ENCODE assay signal across 9 mouse cellular contexts in genomic region chr5:24344477-24345051, GRCm38 (mm10). TPM values are rescaled to one million over a fixed set of nuclear protein-coding genes. Genes with fewer than 3 reads are reported as not detected.
DNase-seq lines count a peak whose midpoint lies in the region; ATAC-seq lines count a peak whose summit lies in the region.
"Had no signal": no experiment of that assay in that cellular context is flagged by ENCODE, and none has a peak within 500 bp of the region (broad histone marks: within the 10 kb centered on the region; RNA-seq: fewer than 3 reads in every experiment).

No protein-coding gene starts in this region.

- H3K27me3 ChIP-seq in hindbrain, embryonic 16.5 days (replicated peaks; ENCODE audit: control insufficient read depth, insufficient read depth, low read length): no peaks in the 10 kb centered on the region
- peaks cover 98% of the 10 kb centered on the region for H3K27me3 ChIP-seq in megakaryocyte, embryonic 14.5 days (replicated peaks)

- no peak overlapping the region for H3K4me3 ChIP-seq in hindbrain, embryonic 16.5 days (ENCODE audit: low read length)
- H3K4me3 ChIP-seq in megakaryocyte, embryonic 14.5 days (replicated peaks): peak overlapping the region; percentile 6
- H3K4me3 ChIP-seq: embryonic facial prominence, embryonic 13.5 days had no signal

- no peaks in the 10 kb centered on the region for H3K9me3 ChIP-seq in hindbrain, embryonic 16.5 days (ENCODE audit: control insufficient read depth, low read length)
- H3K9me3 ChIP-seq in megakaryocyte, embryonic 14.5 days: no peaks in the 10 kb centered on the region
- H3K9me3 ChIP-seq: embryonic facial prominence, embryonic 13.5 days had no signal

- peak overlapping the region; percentile 67 for H3K9ac ChIP-seq in hindbrain, embryonic 16.5 days (ENCODE audit: low read depth, low read length)
- H3K9ac ChIP-seq: embryonic facial prominence, embryonic 13.5 days had no signal

- peak; percentile 35 for DNase-seq in gastrocnemius, postnatal 25 days
- no peak for DNase-seq in gastrocnemius, adult 18-20 months (ENCODE audit: low spot score)
- DNase-seq in testis, postnatal 10 days (ENCODE audit: low spot score): peak; percentile 63
- DNase-seq in adrenal gland, postnatal 10 days: no peak
- DNase-seq in spleen, adult 12 weeks (ENCODE audit: low spot score): no peak

- no peaks in the 10 kb centered on the region for H3K36me3 ChIP-seq in hindbrain, embryonic 16.5 days (ENCODE audit: control insufficient read depth, insufficient read depth, low read length)
- no peaks in the 10 kb centered on the region for H3K36me3 ChIP-seq in megakaryocyte, embryonic 14.5 days (replicated peaks; ENCODE audit: low read length)
- H3K36me3 ChIP-seq: embryonic facial prominence, embryonic 13.5 days had no signal

- H3K4me1 ChIP-seq in hindbrain, embryonic 16.5 days (ENCODE audit: control insufficient read depth, insufficient read depth, low read depth, low read length): peaks cover 38% of the 10 kb centered on the region
- peaks cover 22% of the 10 kb centered on the region for H3K4me1 ChIP-seq in megakaryocyte, embryonic 14.5 days

- 4% methylated on average over 12 of the region's 12 CpGs for WGBS in hindbrain, embryonic 16.5 days

- H3K4me2 ChIP-seq in hindbrain, embryonic 16.5 days (ENCODE audit: low read length): peak overlapping the region; percentile 40
- H3K4me2 ChIP-seq: embryonic facial prominence, embryonic 13.5 days had no signal

- peak; percentile 2; the same call in 1 of the 2 replicates for ATAC-seq in common myeloid progenitor, adult 5-6 weeks (replicated peaks; ENCODE audit: low read depth, poor library complexity, severe bottlenecking)
- peak; percentile 71 for ATAC-seq in hindbrain, embryonic 16.5 days

- H3K27ac ChIP-seq in hindbrain, embryonic 16.5 days (ENCODE audit: low read depth, low read length): peak overlapping the region; percentile 84
- H3K27ac ChIP-seq: embryonic facial prominence, embryonic 13.5 days had no signal

RNA-seq across cellular contexts. Expression of gene Kcnh2, which starts 6.8 kb away (rescaled TPM):
- 1 to 10 TPM; 2.1 to 3.7 TPM for total RNA-seq in gastrocnemius, postnatal 25 days (2021)
- total RNA-seq in gastrocnemius, adult 18-20 months (2021): 1 to 10 TPM; 1.1 to 1.5 TPM
- total RNA-seq in common myeloid progenitor, adult 5-6 weeks (2017): 0.41 and 0.49 TPM in 2 replicates
- polyA plus RNA-seq in hindbrain, embryonic 16.5 days (2015; fragmentation: Nextera tagmentation; extraction: Ambion mirVana): 13.0 and 14.0 TPM in 2 replicates
- polyA plus RNA-seq in megakaryocyte, embryonic 14.5 days (2012; ENCODE audit: insufficient read depth, low replicate concordance): 0.10 TPM in 1 of 2 replicates, not detected in the other
- 10 to 100 TPM; 12.8 to 23.1 TPM for total RNA-seq in adrenal gland, postnatal 10 days (2021)

RNA-seq across cellular contexts. Expression of gene Nos3, which starts 20.0 kb away (rescaled TPM):
- 1 to 10 TPM; 5.6 to 7.7 TPM for total RNA-seq in gastrocnemius, postnatal 25 days (2021)
- total RNA-seq in gastrocnemius, adult 18-20 months (2021): 1 to 10 TPM; 4.3 to 8.1 TPM
- total RNA-seq in common myeloid progenitor, adult 5-6 weeks (2017): 0.05 TPM in 1 of 2 replicates, not detected in the other
- 8.6 and 11.0 TPM in 2 replicates for polyA plus RNA-seq in hindbrain, embryonic 16.5 days (2015; fragmentation: Nextera tagmentation; extraction: Ambion mirVana)
- polyA plus RNA-seq in megakaryocyte, embryonic 14.5 days (2012; ENCODE audit: insufficient read depth, low replicate concordance): not detected in 2 replicates
- total RNA-seq in adrenal gland, postnatal 10 days (2021): 10 to 100 TPM; 16.3 to 16.6 TPM

RNA-seq across cellular contexts. Expression of gene Atg9b, which starts 47.4 kb away (rescaled TPM):
- under 1 TPM; 0.10 to 0.19 TPM for total RNA-seq in gastrocnemius, postnatal 25 days (2021)
- under 1 TPM; 0.16 to 0.19 TPM for total RNA-seq in gastrocnemius, adult 18-20 months (2021)
- 0.78 and 4.5 TPM in 2 replicates for total RNA-seq in common myeloid progenitor, adult 5-6 weeks (2017)
- 3.6 and 4.6 TPM in 2 replicates for polyA plus RNA-seq in hindbrain, embryonic 16.5 days (2015; fragmentation: Nextera tagmentation; extraction: Ambion mirVana)
- polyA plus RNA-seq in megakaryocyte, embryonic 14.5 days (2012; ENCODE audit: insufficient read depth, low replicate concordance): 1.8 and 4.2 TPM in 2 replicates
- under 1 TPM; 0.60 to 0.67 TPM for total RNA-seq in adrenal gland, postnatal 10 days (2021)

RNA-seq across cellular contexts. Expression of gene Abcb8, which starts 48.9 kb away (rescaled TPM):
- 10 to 100 TPM; 33.1 to 40.2 TPM for total RNA-seq in gastrocnemius, postnatal 25 days (2021)
- total RNA-seq in gastrocnemius, adult 18-20 months (2021): 10 to 100 TPM; 30.4 to 40.3 TPM
- 11.5 and 32.2 TPM in 2 replicates for total RNA-seq in common myeloid progenitor, adult 5-6 weeks (2017)
- 52.4 and 53.7 TPM in 2 replicates for polyA plus RNA-seq in hindbrain, embryonic 16.5 days (2015; fragmentation: Nextera tagmentation; extraction: Ambion mirVana)
- polyA plus RNA-seq in megakaryocyte, embryonic 14.5 days (2012; ENCODE audit: insufficient read depth, low replicate concordance): 10.6 and 45.2 TPM in 2 replicates
- 100 to 1,000 TPM in 1 of 2 experiments, 10 to 100 TPM in 1; 93.7 to 116 TPM for total RNA-seq in adrenal gland, postnatal 10 days (2021)

Comparison
In these comparisons a context has a peak if more than half of its experiments do, and no peak if none do; other contexts are left out.
1. DNase-seq: peak in gastrocnemius, postnatal 25 days (single experiment) and testis, postnatal 10 days (single experiment); none in gastrocnemius, adult 18-20 months (single experiment), adrenal gland, postnatal 10 days (single experiment) and spleen, adult 12 weeks (single experiment).